Mouse (Mus musculus): ENCODE results near the gene Rps15a.

The Rps15a gene

DNA sequence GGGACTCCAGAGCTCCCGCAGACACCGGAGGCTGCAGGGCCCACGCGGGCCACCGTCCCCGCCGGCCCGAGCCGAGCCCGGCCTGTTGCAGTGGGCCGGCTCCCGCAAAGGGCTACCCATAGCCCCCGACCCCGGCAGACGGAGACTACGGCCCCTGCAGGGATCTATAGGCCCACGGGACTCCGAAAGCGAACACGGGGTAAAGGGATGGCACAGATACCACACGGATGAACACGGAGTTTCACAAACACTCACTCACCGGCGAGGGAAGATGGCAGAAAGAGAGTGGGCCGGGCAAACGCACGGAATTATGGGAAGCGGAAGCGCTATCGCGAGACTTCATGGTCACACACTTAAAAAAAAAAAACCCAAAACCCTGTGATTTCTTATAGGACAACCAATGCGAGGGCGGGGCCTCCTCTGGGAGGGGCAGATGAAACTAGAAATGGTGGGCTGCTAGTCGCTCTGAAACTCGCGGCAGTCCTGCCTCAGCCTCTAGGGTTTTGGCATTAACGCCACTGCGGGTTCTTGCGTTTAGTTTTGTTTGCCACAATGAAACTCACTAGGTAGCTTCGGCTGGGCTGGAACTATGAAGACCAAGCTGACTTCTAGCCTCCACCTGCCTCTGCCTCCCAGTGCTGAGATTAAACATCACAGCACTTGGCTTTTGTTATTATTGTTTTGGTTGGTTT lies at the start of gene Rps15a:
Rps15a (minus strand) TSS at position 312 of the 692 bp plus-strand sequence.
- DNase-seq (ENCODE audit: extremely low read depth, low read depth): peak; percentile 86

GRCm38 (mm10) chr7:118163006-118163405 lies 47.0 kb upstream of the Rps15a start:
- DNase-seq (ENCODE audit: extremely low read depth, low read depth): no peak

- no peak for DNase-seq (ENCODE audit: extremely low read depth, low read depth)
These were observed 44.1 kb upstream of the Rps15a start for GRCm38 (mm10) chr7:118160121-118160520.

DNA sequence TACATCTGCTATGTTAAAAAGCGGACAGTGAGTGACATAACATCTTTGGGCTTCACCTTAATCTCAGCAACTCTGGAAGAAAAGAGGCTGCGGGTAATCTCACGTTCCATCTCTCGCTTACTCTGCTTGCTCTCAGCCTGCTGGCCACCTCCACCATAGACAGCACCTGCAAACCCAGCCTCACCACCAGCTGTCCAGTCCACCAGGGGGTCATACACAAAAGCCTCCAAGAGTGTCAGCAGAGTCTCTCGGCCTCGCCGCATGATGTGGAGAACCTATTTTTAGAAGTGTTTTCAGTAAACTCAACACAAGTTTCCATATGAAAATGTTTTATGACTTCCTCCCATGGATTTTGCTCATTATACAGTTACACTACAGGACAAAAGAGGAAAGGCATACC lies 40.5 kb upstream of the Rps15a start:
- no peak for DNase-seq (ENCODE audit: extremely low read depth, low read depth)

GRCm38 (mm10) chr7:118154150-118154549 lies 38.2 kb upstream of the Rps15a start:
- DNase-seq (ENCODE audit: extremely low read depth, low read depth): no peak

DNA sequence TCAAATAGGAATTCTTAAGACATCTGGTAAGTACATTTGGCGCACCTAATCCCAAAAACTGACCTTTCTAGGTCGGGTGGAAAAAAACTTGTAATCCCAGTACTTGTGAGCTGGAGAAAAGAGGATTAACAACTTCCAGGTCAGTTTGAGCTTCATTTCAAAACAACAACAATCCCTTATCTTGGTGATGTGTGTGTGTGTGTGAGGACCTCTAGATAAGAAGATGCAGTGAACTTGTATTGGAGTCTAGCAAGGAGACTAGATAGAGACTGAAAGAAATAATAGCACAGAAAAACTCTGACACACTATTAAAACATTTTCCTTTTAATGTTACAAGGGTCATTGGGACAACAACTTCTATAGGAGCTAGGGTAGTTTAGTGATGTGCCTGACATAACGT lies 27.6 kb upstream of the Rps15a start:
- DNase-seq (ENCODE audit: extremely low read depth, low read depth): no peak

DNA sequence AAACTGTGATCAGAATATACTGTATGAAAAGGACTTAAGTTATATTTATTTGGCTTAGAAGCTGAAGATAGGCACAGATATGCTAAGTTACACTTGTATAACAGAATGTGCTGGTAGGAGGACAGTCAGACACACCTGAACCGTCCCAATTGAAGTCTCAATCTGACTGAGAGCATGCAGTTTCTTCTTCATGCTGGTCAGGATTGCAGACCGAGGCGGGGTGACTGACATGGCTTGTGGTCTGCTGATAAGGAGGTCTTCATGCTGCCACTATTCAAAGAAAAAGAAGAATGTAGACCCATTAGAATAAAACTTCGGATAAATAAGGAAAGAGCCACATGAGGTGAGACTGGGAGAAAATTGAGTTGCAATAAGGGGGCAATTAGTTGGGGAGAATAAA lies 27.1 kb upstream of the Rps15a start:
- no peak for DNase-seq (ENCODE audit: extremely low read depth, low read depth)

GRCm38 (mm10) chr7:118141271-118141670 lies 25.3 kb upstream of the Rps15a start:
- DNase-seq (ENCODE audit: extremely low read depth, low read depth): no peak

DNA sequence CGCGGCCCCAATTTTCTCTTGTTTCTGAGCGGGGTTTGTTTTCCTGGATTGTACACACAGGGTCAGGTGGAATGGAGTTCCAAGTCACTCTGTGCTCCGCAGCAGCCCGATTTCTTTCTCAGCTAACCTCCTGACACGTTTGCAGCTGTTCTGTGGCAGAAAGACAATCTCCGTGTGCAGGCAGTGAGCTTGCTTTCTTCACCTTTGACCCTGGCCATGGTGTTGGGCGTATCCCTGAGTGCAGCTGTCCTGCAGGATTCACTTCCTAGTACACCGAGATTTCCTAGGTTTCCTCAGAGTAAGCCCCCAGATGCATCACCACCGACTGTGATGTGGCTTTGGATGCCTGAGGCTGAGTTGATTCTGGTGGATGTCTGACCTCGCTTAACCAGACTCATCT lies 19.1 kb upstream of the Rps15a start:
- no peak for DNase-seq (ENCODE audit: extremely low read depth, low read depth)

GRCm38 (mm10) chr7:118129430-118130041 lies 13.5 kb upstream of the Rps15a start, which contains the start of gene Arl6ip1:
Gene Arl6ip1 (minus strand): TSS chr7:118129662.
- DNase-seq (ENCODE audit: extremely low read depth, low read depth): peak; percentile 99

DNA sequence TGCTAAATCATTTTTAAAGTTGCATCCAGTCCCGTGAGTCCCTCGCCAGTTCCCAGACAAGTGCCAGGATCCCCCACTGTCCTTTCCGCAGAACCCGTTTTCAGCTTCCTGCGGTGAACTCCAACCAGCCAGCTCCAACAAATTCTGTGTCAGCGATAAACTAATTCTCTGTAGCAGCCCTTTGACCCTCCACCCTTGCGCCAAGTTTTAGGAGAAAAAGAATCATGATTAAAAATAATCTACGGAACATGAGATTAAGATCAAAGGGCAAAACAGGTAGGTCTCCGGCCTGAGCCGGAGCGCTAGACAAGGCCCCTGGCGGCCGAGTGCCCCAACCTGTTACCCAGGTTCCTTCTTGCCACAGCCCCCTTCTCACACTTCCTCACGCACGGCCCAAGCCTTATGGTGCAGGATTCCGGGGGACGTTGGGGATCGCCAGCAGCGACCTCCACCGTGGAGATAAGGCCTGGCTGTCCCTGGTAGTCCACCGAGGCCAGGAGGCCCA lies 13.0 kb upstream of the Rps15a start:
- DNase-seq (ENCODE audit: extremely low read depth, low read depth): no peak

DNA sequence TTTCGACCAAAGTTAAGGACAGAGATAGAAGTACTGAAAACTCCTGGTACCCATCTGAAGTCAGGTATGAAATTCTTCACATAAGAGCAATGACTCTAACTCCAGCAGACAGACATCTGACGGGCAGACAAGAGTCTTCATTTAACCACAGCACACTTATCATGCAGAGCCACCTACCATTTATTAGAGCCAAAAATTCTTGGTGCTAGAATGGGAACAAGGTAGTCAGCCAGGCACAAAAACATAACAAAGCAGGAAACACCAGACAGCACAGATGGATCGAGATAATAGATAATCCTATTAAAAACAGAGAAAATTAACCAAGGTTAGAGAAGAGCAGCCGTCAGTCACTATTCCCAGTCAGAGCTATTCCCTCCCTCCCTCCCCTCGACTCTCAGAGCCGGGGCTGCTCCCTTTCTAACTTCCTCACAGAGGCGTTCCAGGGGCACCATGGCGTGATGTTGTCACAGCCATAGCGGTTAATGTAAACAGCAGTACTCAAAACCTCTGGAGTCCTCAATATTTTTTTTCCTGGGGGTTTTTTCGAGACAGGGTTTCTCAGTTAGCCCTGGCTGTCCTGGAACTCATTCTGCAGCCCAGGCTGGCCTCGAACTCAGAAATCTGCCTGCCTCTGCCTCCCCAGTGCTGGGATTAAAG lies 10.4 kb upstream of the Rps15a start:
- DNase-seq (ENCODE audit: extremely low read depth, low read depth): peak; percentile 78

DNA sequence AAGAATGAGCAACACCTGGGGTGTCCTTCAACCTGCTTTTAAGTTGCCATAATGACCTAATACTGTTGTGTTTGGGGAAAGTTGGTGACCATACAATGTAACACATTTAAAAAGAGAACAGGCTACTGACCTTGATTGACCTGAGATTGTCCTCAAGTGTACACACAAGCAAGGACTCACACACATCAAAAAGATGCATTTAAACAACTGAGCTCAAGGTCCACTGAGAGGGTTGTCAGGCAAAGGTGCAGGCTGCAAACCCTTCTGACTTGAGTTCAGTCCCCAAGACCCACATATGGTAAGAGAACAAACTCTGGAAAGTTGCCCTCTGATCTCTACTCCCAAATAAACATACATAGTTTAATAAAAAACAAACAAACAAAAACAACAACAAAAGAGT lies 9.7 kb upstream of the Rps15a start:
- no peak for DNase-seq (ENCODE audit: extremely low read depth, low read depth)

GRCm38 (mm10) chr7:118123512-118124411 lies 7.8 kb upstream of the Rps15a start:
- DNase-seq (ENCODE audit: extremely low read depth, low read depth): no peak

- DNase-seq (ENCODE audit: extremely low read depth, low read depth): no peak
These were observed 6.2 kb upstream of the Rps15a start for GRCm38 (mm10) chr7:118122235-118122634.

- DNase-seq (ENCODE audit: extremely low read depth, low read depth): no peak
These were observed 4.7 kb upstream of the Rps15a start for GRCm38 (mm10) chr7:118120654-118121053.

DNA sequence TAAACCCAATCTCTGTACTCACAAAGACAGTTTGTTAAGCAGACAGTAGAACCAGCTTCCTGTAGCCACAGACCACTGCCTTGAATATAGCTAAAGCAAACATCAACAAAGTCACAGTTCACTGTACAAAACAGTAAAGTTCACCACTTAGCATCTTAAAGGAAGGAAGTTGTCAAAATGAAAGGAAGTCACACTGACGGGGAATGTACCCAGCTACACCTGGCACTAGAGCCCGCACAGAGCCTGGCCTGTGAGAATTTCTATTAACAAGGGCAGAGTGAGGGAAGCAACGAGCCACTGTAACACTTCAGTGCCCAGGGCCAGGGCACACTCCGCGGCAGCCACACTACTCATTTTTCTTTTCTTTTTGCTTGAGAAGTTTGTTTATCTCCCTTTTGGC lies 4.0 kb upstream of the Rps15a start:
- no peak for DNase-seq (ENCODE audit: extremely low read depth, low read depth)

DNA sequence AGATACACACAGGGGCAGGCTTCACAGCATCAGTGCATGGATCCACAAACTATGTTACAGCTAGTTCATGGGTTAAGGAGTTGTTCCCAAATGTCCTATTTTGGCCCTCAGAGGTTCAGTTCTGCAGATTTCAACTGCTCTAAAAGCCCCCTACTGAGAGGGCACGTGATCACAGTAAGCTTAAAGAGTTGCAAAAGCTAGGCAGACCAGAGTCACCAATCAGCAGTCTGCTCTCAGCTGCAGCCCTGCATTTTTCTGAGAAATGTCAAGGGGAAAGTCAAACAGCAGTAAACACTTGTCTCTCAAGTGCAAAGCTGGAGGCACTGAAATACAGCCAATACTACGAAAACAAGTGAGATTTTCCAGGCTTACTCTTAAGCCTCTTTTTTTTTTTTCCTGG lies 3.2 kb upstream of the Rps15a start:
- no peak for DNase-seq (ENCODE audit: extremely low read depth, low read depth)

- DNase-seq (ENCODE audit: extremely low read depth, low read depth): peak; percentile 76
These were observed 2.4 kb upstream of the Rps15a start for GRCm38 (mm10) chr7:118118426-118118825.

GRCm38 (mm10) chr7:118117539-118118210 lies 1.7 kb upstream of the Rps15a start:
- DNase-seq (ENCODE audit: extremely low read depth, low read depth): no peak
